Mouse (Mus musculus) kidney, adult 2 months (tissue): ENCODE measurements around the gene Phf24.

ENCODE experiments used
- CTCF ChIP-seq: fragments of 200-500 bp; conservative IDR thresholded peaks from 2 replicates; pipeline ENCODE4 v1.5.1; 2011; ENCODE audit warnings: low read depth, mild to moderate bottlenecking, control low read depth, low read length, moderate library complexity, mixed read lengths; ENCODE audit not compliant: insufficient read depth, insufficient read length
- POLR2A ChIP-seq: fragments of 200-500 bp; IDR thresholded peaks from one replicate; pipeline ENCODE4 v1.6.1; 2011; ENCODE audit warnings: low read depth, low read length, control low read depth

- no peak for TF ChIP-seq CTCF
- TF ChIP-seq POLR2A, result no peak
Observed at GRCm38 (mm10) chr4:42880677-42880948, 35.8 kb upstream of the Phf24 start.
